Mouse (Mus musculus): ENCODE data around the gene Rprm. TPM values are rescaled to one million over a fixed set of nuclear protein-coding genes. Genes with fewer than 3 reads are reported as not detected.

The Rprm gene
- 1.3 and 2.0 TPM in 2 replicates for polyA plus RNA-seq (2014; fragmentation: Nextera tagmentation; extraction: Ambion mirVana)

DNA sequence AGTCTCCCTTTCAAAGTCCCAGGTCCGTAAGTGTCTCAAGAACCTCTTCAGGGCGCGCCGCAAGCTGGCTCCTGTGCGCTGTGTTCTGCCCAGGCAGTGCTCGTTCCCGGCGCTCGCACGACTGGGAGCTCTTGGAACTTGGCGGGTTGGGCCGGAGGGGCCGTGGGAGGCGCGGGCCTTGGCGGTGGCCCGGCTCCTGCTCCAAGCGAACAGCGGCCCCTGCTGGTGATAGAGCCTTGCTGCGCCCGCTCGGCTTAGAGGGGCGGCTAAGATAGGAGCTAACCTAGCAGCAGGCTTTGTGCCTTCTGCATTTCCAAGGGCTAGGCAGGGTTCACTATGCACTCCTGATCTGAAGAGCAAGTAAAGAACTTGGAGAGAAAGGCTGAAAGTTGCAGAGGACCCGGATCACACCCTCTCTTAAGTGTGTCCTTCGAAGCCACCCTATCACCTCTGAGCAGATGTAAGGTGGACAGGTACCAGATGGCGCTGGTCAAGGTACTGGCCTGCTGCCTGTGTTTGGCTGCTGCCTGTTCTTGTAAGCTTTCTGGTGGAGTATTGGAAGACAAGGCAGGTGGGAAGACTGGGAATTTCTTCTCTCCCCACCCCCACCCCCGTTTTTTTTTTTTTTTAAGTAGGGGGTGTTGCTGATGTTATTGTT lies at the start of gene Rprm:
Rprm (minus strand) TSS at position 123 of the 658 bp plus-strand sequence.
- no peaks in the 10 kb centered on the region for H3K9me3 ChIP-seq (ENCODE audit: control insufficient read depth, low read length)
- no peak within 1 kb of the TSS for H3K27ac ChIP-seq (ENCODE audit: low read depth, low read length)
- no peaks in the 10 kb centered on the region for H3K4me1 ChIP-seq (replicated peaks; ENCODE audit: control insufficient read depth, insufficient read depth, low read length)
- 4% methylated on average over 27 of the region's 27 CpGs for WGBS
- peak; percentile 83 for DNase-seq (ENCODE audit: low spot score)
- no peaks in the 10 kb centered on the region for H3K36me3 ChIP-seq (ENCODE audit: control insufficient read depth, insufficient read depth, low read length)
- peak within 1 kb of the TSS; percentile 60 for H3K4me2 ChIP-seq
- H3K27me3 ChIP-seq (replicated peaks; ENCODE audit: control insufficient read depth, insufficient read depth, low read length): peaks cover 24% of the 10 kb centered on the region
- H3K4me3 ChIP-seq (ENCODE audit: low read depth, low read length): peak within 1 kb of the TSS; percentile 40
- H3K9ac ChIP-seq (ENCODE audit: low read depth, low read length): no peak within 1 kb of the TSS
- peak; percentile 78 for ATAC-seq (replicated peaks; ENCODE audit: low FRiP score)

DNA sequence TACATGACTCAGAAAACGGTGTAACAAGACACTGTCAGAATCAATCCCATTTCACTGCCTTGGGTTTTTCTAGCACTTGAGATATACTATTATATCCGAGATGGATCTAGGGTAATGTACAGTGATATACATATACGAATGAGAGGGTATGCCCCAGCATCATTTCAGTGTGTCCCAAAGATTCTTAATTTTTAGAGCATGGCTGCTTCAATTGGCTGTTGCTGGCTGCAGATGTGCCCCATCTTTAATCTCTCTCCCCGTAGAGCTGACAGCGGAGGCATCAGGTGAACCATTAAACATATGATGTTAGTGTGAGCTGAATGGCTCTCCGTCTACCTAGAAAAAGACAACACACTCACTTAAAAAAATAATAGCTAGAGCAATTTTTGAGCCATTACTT lies 34.0 kb upstream of the Rprm start:
- no peak for ATAC-seq (replicated peaks; ENCODE audit: low FRiP score)
- Histone ChIP-seq H3K9ac (ENCODE audit: low read depth, low read length) (no peak overlapping the region), H3K9me3 (ENCODE audit: control insufficient read depth, low read length) (no peaks in the 10 kb centered on the region), H3K4me1 (replicated peaks; ENCODE audit: control insufficient read depth, insufficient read depth, low read length) (no peaks in the 10 kb centered on the region), H3K27ac (ENCODE audit: low read depth, low read length) (no peak overlapping the region), H3K36me3 (ENCODE audit: control insufficient read depth, insufficient read depth, low read length) (no peaks in the 10 kb centered on the region), H3K27me3 (replicated peaks; ENCODE audit: control insufficient read depth, insufficient read depth, low read length) (no peaks in the 10 kb centered on the region), H3K4me2 (no peak overlapping the region), H3K4me3 (ENCODE audit: low read depth, low read length) (no peak overlapping the region)
- no peak for DNase-seq (ENCODE audit: low spot score)
- WGBS: 72% methylated on average over 6 of the region's 6 CpGs

GRCm38 (mm10) chr2:54118881-54119280 lies 33.5 kb upstream of the Rprm start:
- H3K4me2 ChIP-seq: no peak overlapping the region
- DNase-seq (ENCODE audit: low spot score): no peak
- H3K4me1 ChIP-seq (replicated peaks; ENCODE audit: control insufficient read depth, insufficient read depth, low read length): no peaks in the 10 kb centered on the region
- no peaks in the 10 kb centered on the region for H3K27me3 ChIP-seq (replicated peaks; ENCODE audit: control insufficient read depth, insufficient read depth, low read length)
- H3K4me3 ChIP-seq (ENCODE audit: low read depth, low read length): no peak overlapping the region
- H3K36me3 ChIP-seq (ENCODE audit: control insufficient read depth, insufficient read depth, low read length): no peaks in the 10 kb centered on the region
- H3K9ac ChIP-seq (ENCODE audit: low read depth, low read length): no peak overlapping the region
- WGBS: 16% methylated on average over 3 of the region's 3 CpGs
- H3K27ac ChIP-seq (ENCODE audit: low read depth, low read length): no peak overlapping the region
- no peak for ATAC-seq (replicated peaks; ENCODE audit: low FRiP score)
- H3K9me3 ChIP-seq (ENCODE audit: control insufficient read depth, low read length): no peaks in the 10 kb centered on the region

- DNase-seq (ENCODE audit: low spot score): no peak
- Histone ChIP-seq H3K27me3 (replicated peaks; ENCODE audit: control insufficient read depth, insufficient read depth, low read length) (no peaks in the 10 kb centered on the region), H3K4me2 (no peak overlapping the region), H3K9me3 (ENCODE audit: control insufficient read depth, low read length) (no peaks in the 10 kb centered on the region), H3K9ac (ENCODE audit: low read depth, low read length) (no peak overlapping the region), H3K4me3 (ENCODE audit: low read depth, low read length) (no peak overlapping the region), H3K27ac (ENCODE audit: low read depth, low read length) (no peak overlapping the region), H3K36me3 (ENCODE audit: control insufficient read depth, insufficient read depth, low read length) (no peaks in the 10 kb centered on the region), H3K4me1 (replicated peaks; ENCODE audit: control insufficient read depth, insufficient read depth, low read length) (no peaks in the 10 kb centered on the region)
- 65% methylated on average over 2 of the region's 2 CpGs for WGBS
- no peak for ATAC-seq (replicated peaks; ENCODE audit: low FRiP score)
These were observed 25.9 kb upstream of the Rprm start for GRCm38 (mm10) chr2:54111294-54111693.

DNA sequence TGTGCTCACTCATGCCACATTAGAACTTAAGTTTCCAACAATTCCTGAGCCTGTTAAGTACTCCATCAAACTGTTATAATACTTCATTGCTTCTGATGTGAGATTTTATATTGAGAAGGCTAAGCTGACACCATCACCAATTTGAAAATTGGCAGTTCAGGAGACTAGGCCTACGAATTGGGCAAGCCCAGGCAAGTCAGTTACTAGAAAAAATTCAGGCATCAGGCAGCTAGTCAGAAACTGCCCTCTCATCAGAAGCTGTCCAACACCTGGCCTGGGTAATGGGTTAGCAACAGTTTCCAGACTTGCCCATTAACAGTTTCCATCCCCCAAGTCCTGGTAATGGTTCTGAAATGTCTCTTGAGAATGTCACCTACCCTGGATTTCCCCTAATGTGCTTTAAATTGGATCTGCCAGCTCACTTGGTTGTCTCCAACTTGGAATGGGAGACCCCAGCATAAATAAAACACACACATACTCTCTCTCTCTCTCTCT lies 20.9 kb upstream of the Rprm start:
- WGBS: 55% methylated on average over 1 of the region's 1 CpGs
- Histone ChIP-seq H3K9ac (ENCODE audit: low read depth, low read length) (no peak overlapping the region), H3K9me3 (ENCODE audit: control insufficient read depth, low read length) (no peaks in the 10 kb centered on the region), H3K27me3 (replicated peaks; ENCODE audit: control insufficient read depth, insufficient read depth, low read length) (no peaks in the 10 kb centered on the region), H3K4me2 (no peak overlapping the region), H3K27ac (ENCODE audit: low read depth, low read length) (no peak overlapping the region), H3K4me1 (replicated peaks; ENCODE audit: control insufficient read depth, insufficient read depth, low read length) (no peaks in the 10 kb centered on the region), H3K36me3 (ENCODE audit: control insufficient read depth, insufficient read depth, low read length) (no peaks in the 10 kb centered on the region), H3K4me3 (ENCODE audit: low read depth, low read length) (no peak overlapping the region)
- ATAC-seq (replicated peaks; ENCODE audit: low FRiP score) (no peak), DNase-seq (ENCODE audit: low spot score) (no peak)

DNA sequence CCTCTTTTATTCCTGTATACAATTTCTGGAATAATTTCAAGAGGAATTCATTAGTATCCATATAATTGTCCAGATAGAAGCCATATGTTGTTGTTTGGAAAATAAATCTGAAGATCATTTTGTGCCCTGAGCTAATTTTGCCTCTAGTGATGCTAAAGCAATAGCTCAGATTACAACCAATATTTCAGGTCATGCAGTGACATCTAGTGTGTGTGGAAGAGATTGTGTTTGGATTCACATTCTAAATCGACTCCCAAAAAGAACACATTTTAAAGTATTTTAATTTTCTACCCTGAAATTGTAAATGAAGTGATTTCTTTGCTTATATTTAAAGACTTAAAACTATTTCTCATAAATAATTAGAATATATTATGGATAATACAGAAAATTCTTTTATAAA lies 14.6 kb upstream of the Rprm start:
- no peak for DNase-seq (ENCODE audit: low spot score)
- no peak for ATAC-seq (replicated peaks; ENCODE audit: low FRiP score)

DNA sequence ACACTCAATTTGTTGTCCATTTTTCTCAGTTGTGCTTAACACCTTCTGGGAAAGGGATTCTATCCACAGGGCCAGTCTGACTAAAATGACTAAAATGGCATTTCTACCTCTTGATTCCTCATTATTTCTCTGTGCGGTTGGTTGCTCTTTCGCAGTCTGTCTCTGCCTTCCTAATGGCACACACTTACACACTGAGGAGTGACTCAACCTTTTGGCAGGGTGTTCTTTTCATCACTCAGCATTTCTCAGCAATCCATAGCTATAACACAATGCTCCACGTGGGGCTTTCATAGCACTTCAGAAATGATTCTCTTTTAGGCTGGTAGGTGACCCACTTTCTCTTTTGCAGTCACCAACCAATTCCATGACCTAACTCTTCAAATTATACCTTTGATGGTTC lies 7.3 kb upstream of the Rprm start:
- H3K4me2 ChIP-seq: no peak overlapping the region
- H3K27ac ChIP-seq (ENCODE audit: low read depth, low read length): no peak overlapping the region
- H3K4me3 ChIP-seq (ENCODE audit: low read depth, low read length): no peak overlapping the region
- no peaks in the 10 kb centered on the region for H3K9me3 ChIP-seq (ENCODE audit: control insufficient read depth, low read length)
- ATAC-seq (replicated peaks; ENCODE audit: low FRiP score): no peak
- DNase-seq (ENCODE audit: low spot score): no peak
- no peaks in the 10 kb centered on the region for H3K36me3 ChIP-seq (ENCODE audit: control insufficient read depth, insufficient read depth, low read length)
- no peaks in the 10 kb centered on the region for H3K4me1 ChIP-seq (replicated peaks; ENCODE audit: control insufficient read depth, insufficient read depth, low read length)
- 78% methylated on average over 3 of the region's 3 CpGs for WGBS
- H3K27me3 ChIP-seq (replicated peaks; ENCODE audit: control insufficient read depth, insufficient read depth, low read length): no peaks in the 10 kb centered on the region
- no peak overlapping the region for H3K9ac ChIP-seq (ENCODE audit: low read depth, low read length)

More for the DNA sequence above, 14.6 kb upstream of the Rprm start:
- H3K27me3 ChIP-seq (replicated peaks; ENCODE audit: control insufficient read depth, insufficient read depth, low read length): no peaks in the 10 kb centered on the region
- no peak overlapping the region for H3K9ac ChIP-seq (ENCODE audit: low read depth, low read length)
- no peaks in the 10 kb centered on the region for H3K36me3 ChIP-seq (ENCODE audit: control insufficient read depth, insufficient read depth, low read length)
- no peak overlapping the region for H3K27ac ChIP-seq (ENCODE audit: low read depth, low read length)
- H3K4me2 ChIP-seq: no peak overlapping the region
- WGBS: 63% methylated on average over 1 of the region's 1 CpGs
- H3K4me1 ChIP-seq (replicated peaks; ENCODE audit: control insufficient read depth, insufficient read depth, low read length): no peaks in the 10 kb centered on the region
- no peak overlapping the region for H3K4me3 ChIP-seq (ENCODE audit: low read depth, low read length)
- H3K9me3 ChIP-seq (ENCODE audit: control insufficient read depth, low read length): no peaks in the 10 kb centered on the region

GRCm38 (mm10) chr2:54086254-54086653 lies 902 bp upstream of the Rprm start:
- H3K4me3 ChIP-seq (ENCODE audit: low read depth, low read length): no peak overlapping the region
- no peaks in the 10 kb centered on the region for H3K4me1 ChIP-seq (replicated peaks; ENCODE audit: control insufficient read depth, insufficient read depth, low read length)
- 58% methylated on average over 4 of the region's 4 CpGs for WGBS
- H3K27me3 ChIP-seq (replicated peaks; ENCODE audit: control insufficient read depth, insufficient read depth, low read length): peaks cover 24% of the 10 kb centered on the region
- no peaks in the 10 kb centered on the region for H3K9me3 ChIP-seq (ENCODE audit: control insufficient read depth, low read length)
- no peak overlapping the region for H3K4me2 ChIP-seq
- ATAC-seq (replicated peaks; ENCODE audit: low FRiP score) (no peak), DNase-seq (ENCODE audit: low spot score) (no peak)
- H3K9ac ChIP-seq (ENCODE audit: low read depth, low read length): no peak overlapping the region
- H3K27ac ChIP-seq (ENCODE audit: low read depth, low read length): no peak overlapping the region
- H3K36me3 ChIP-seq (ENCODE audit: control insufficient read depth, insufficient read depth, low read length): no peaks in the 10 kb centered on the region

- 2% methylated on average over 51 of the region's 51 CpGs for WGBS
- Histone ChIP-seq H3K36me3 (ENCODE audit: control insufficient read depth, insufficient read depth, low read length) (no peaks in the 10 kb centered on the region), H3K9ac (ENCODE audit: low read depth, low read length) (no peak overlapping the region), H3K9me3 (ENCODE audit: control insufficient read depth, low read length) (no peaks in the 10 kb centered on the region), H3K27ac (ENCODE audit: low read depth, low read length) (no peak overlapping the region), H3K4me1 (replicated peaks; ENCODE audit: control insufficient read depth, insufficient read depth, low read length) (no peaks in the 10 kb centered on the region), H3K27me3 (replicated peaks; ENCODE audit: control insufficient read depth, insufficient read depth, low read length) (peaks cover 24% of the 10 kb centered on the region), H3K4me2 (peak overlapping the region; percentile 60), H3K4me3 (ENCODE audit: low read depth, low read length) (peak overlapping the region; percentile 40)
- ATAC-seq (replicated peaks; ENCODE audit: low FRiP score) (peak; percentile 57), DNase-seq (ENCODE audit: low spot score) (no peak)
These were observed 469 bp downstream of the Rprm start for GRCm38 (mm10) chr2:54084737-54085429.
